Mouse (Mus musculus): ENCODE results near the gene Dazap1.

GRCm38 (mm10) chr10:80299824-80300223, 38.5 kb downstream of the Dazap1 start:
- TF ChIP-seq POLR2A (IDR thresholded peaks at IDR 0.05; ENCODE audit: low read depth, low read length), result no peak
- no peak for TF ChIP-seq CTCF (IDR thresholded peaks at IDR 0.05; ENCODE audit: extremely low read depth, insufficient read depth, insufficient read length, insufficient replicate concordance)

All from spleen, adult 2 months (tissue).